Mouse (Mus musculus) liver, embryonic 15.5 days (tissue): ENCODE data around the gene Mrgprg. TPM values are rescaled to one million over a fixed set of nuclear protein-coding genes. Genes with fewer than 3 reads are reported as not detected.
A peak's percentile ranks its signal among the peaks of the same experiment; 100 is the strongest.

Experiments
- ATAC-seq: fragments of 200-750 bp; cut with Nextera tagmentation; 2 replicates; pipeline ENCODE4 v1.8.0; 2017; ENCODE audit warnings: moderate number of reproducible peaks, mild to moderate bottlenecking, moderate library complexity; ENCODE audit not compliant: insufficient read depth
- H3K27ac ChIP-seq: fragments of 300-500 bp; sonication (generic); replicated peaks from 2 replicates; pipeline ENCODE4 v1.5.1; 2015; ENCODE audit warnings: mild to moderate bottlenecking, inconsistent platforms
- H3K27me3 ChIP-seq: fragments of 300-500 bp; sonication (generic); 2 replicates; pipeline ENCODE4 v1.6.1; 2015; ENCODE audit warnings: mild to moderate bottlenecking, inconsistent platforms
- H3K36me3 ChIP-seq: fragments of 300-500 bp; sonication (generic); replicated peaks from 2 replicates; pipeline ENCODE4 v1.6.1; 2015; ENCODE audit warnings: moderate library complexity, mild to moderate bottlenecking, inconsistent platforms
- H3K4me1 ChIP-seq: fragments of 300-500 bp; sonication (generic); replicated peaks from 2 replicates; pipeline ENCODE4 v1.6.1; 2015; ENCODE audit warnings: inconsistent platforms
- H3K4me2 ChIP-seq: fragments of 300-500 bp; sonication (generic); 2 replicates; pipeline ENCODE4 v1.6.1; 2015; ENCODE audit warnings: moderate library complexity, mild to moderate bottlenecking, inconsistent platforms
- H3K4me3 ChIP-seq: fragments of 300-500 bp; sonication (generic); replicated peaks from 2 replicates; pipeline ENCODE4 v1.5.1; 2015; ENCODE audit warnings: mild to moderate bottlenecking, inconsistent platforms
- H3K9ac ChIP-seq: fragments of 300-500 bp; sonication (generic); 2 replicates; pipeline ENCODE4 v1.6.1; 2015; ENCODE audit warnings: moderate library complexity, mild to moderate bottlenecking, inconsistent platforms
- H3K9me3 ChIP-seq: fragments of 300-500 bp; sonication (generic); replicated peaks from 2 replicates; pipeline ENCODE4 v1.6.1; 2016; ENCODE audit warnings: inconsistent platforms
- WGBS: fragments of 180-500 bp; shearing (Covaris S2); methylation state at CpG from one replicate; pipeline ENCODE4 v1.1.7; 2015; ENCODE audit warnings: mixed read lengths; ENCODE audit not compliant: insufficient replicate concordance; 5-methylcytosine and 5-hydroxymethylcytosine counted together
- polyA plus RNA-seq: library from polyadenylated mRNA; unstranded; fragments of >200 nt; fragmentation: Nextera tagmentation; extraction: Ambion mirVana; gene quantifications from 2 replicates; pipeline ENCODE4 v1.2.1, GENCODE M21; 2015

The Mrgprg gene
- polyA plus RNA-seq = not detected in 2 replicates

DNA sequence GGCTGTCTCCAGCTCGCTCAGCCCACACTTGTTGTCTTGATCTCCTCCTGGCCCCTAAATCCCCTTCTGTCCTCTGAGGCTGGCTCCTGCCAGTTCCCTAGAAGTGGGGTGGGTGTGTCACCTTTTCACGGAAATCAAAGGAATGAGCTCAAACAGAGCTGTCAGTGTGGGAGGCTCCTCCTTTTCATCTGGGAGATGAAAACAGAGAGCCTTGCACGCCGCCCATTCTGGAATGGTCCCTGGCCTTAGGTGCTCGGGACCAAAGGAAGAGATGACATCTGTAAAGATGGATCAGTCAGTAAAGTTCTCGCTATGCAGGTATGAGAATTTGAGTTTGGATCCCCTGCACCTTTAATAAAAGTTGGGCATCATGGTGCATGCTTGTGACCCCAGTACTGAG lies at the start of gene Mrgprg:
Gene Mrgprg (minus strand): TSS at position 101 of the 400 bp plus-strand sequence.
- ATAC-seq = no peak
- H3K36me3 ChIP-seq = no peaks in the 10 kb centered on the region
- no peaks in the 10 kb centered on the region for H3K9me3 ChIP-seq
- H3K27ac ChIP-seq = no peak within 1 kb of the TSS
- H3K4me2 ChIP-seq = no peak within 1 kb of the TSS
- 0 out of 2 replicates have a peak, but pooled peaks cover 4% of the 10 kb centered on the region for H3K4me1 ChIP-seq
- H3K27me3 ChIP-seq = peaks cover 25% of the 10 kb centered on the region
- no peak within 1 kb of the TSS for H3K4me3 ChIP-seq
- 34% methylated on average over 6 of the region's 6 CpGs for WGBS
- H3K9ac ChIP-seq = no peak within 1 kb of the TSS

DNA sequence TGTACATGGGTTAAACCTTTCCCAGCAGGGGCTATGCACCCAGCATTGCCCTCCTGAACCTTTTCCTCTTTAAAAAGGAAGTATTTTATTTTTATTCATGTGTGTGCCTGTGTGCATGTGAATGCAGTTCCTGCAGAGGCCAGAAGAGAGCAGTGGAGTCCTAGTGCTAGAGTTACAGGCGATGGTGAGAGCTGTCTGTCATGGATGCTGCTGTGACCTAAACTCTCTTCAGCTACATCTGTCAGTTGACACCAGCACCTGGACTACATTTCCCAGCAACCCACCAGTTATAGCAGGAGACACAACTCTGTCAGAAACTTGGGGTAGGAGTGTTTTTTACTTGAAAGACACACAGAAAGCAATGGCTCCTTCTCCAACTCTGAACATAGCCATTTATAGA lies 42.1 kb upstream of the Mrgprg start:
- no peak overlapping the region for H3K27ac ChIP-seq
- H3K4me1 ChIP-seq = 0 out of 2 replicates have a peak, but pooled peaks cover 4% of the 10 kb centered on the region
- H3K9me3 ChIP-seq = no peaks in the 10 kb centered on the region
- 49% methylated on average over 1 of the region's 1 CpGs for WGBS
- no peaks in the 10 kb centered on the region for H3K27me3 ChIP-seq
- H3K4me2 ChIP-seq = no peak overlapping the region
- H3K36me3 ChIP-seq = peaks cover 69% of the 10 kb centered on the region
- H3K9ac ChIP-seq = no peak overlapping the region
- ATAC-seq = no peak
- no peak overlapping the region for H3K4me3 ChIP-seq

DNA sequence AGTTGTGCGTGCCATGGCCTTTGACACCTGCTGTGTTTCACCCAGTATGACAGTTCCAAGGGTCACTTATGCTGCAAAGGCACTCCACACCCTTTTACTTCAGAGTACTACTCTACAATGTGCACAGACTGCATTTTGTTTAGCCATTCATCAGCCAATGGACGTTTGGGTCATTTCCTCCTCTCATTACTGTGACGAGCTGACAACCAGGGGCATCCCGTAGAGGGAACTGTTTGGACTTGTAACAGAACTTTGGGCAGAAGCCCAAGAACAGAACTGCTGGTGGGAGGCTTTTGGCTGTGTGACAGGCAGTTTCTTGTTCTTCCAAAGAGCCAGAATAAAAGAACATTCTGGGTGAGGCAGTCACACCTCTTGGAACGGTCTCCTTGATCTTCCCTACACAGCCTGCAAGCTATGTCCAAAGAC lies 38.4 kb upstream of the Mrgprg start:
- H3K4me1 ChIP-seq = 0 out of 2 replicates have a peak, but pooled peaks cover 4% of the 10 kb centered on the region
- H3K27ac ChIP-seq = no peak overlapping the region
- no peak overlapping the region for H3K4me3 ChIP-seq
- H3K4me2 ChIP-seq = no peak overlapping the region
- no peaks in the 10 kb centered on the region for H3K9me3 ChIP-seq
- no peak overlapping the region for H3K9ac ChIP-seq
- H3K27me3 ChIP-seq = no peaks in the 10 kb centered on the region
- 59% methylated on average over 5 of the region's 5 CpGs for WGBS
- peaks cover 60% of the 10 kb centered on the region for H3K36me3 ChIP-seq
- ATAC-seq = no peak

DNA sequence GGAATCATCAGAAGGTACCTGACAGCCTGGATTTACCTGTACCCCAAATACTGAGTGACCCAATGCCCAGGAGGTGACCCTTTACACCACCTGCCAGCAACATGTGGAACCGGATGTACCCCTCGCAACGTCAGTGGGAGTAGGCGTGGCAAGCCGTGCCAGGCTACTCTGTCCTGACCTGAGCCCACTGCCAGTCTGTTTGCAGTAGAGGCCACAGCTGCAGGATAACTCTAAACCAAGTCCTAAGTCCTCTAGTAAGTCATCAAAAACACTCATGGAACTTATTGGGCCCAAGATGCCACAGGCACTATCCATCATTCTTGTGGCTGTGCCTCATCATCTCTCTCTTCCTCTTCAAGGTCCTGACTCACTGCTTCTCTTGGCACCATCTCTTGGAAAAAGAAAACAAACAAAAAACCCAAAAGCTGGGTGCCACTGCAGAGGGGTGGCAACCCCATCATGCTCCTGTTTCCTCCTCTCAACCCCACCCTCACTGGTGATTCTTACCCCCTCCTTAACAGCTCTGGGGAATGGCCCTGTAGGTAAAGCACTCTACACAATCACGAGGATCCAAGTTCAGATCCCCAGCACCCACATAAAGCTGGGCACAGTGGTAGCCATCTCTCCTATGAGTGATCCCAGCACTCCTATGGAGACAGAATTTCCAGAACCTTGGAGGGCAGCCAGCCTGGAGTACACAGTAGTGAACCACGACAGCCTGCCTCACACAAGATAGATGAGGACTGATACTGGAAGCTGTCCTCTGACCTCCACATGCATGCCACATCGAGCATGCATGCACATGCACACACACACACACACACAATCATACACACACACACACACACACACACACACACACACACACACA lies 34.6 kb upstream of the Mrgprg start:
- 72% methylated on average over 8 of the region's 8 CpGs for WGBS
- H3K4me1 ChIP-seq = 0 out of 2 replicates have a peak, but pooled peaks cover 4% of the 10 kb centered on the region
- H3K27me3 ChIP-seq = no peaks in the 10 kb centered on the region
- no peak for ATAC-seq
- no peaks in the 10 kb centered on the region for H3K9me3 ChIP-seq
- H3K9ac ChIP-seq = no peak overlapping the region
- H3K36me3 ChIP-seq = peaks cover 69% of the 10 kb centered on the region
- H3K27ac ChIP-seq = no peak overlapping the region
- no peak overlapping the region for H3K4me2 ChIP-seq
- no peak overlapping the region for H3K4me3 ChIP-seq

DNA sequence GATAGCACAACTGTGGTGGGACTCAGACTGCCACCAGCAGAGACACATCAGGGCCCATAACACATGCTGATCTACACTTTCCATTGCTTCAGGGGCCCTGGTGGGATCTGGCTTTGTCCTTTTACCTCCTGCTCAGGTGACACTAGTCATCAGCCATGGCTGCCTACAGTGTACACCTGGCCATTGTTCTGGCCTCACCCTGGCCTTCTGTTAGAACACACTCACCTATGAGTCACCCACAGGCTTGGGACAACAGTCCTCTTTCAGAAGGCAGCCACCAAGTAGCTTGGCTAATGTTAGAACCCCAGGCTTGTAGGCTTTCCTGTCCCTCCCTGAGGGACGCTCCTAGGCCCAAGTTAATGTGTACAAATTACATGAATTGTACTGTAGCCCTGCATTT lies 34.0 kb upstream of the Mrgprg start:
- Histone ChIP-seq H3K4me1 (0 out of 2 replicates have a peak, but pooled peaks cover 4% of the 10 kb centered on the region), H3K9ac (no peak overlapping the region), H3K36me3 (peaks cover 70% of the 10 kb centered on the region), H3K27ac (no peak overlapping the region), H3K4me3 (no peak overlapping the region), H3K4me2 (no peak overlapping the region), H3K9me3 (no peaks in the 10 kb centered on the region), H3K27me3 (no peaks in the 10 kb centered on the region)
- no peak for ATAC-seq
- WGBS = 90% methylated on average over 1 of the region's 1 CpGs

DNA sequence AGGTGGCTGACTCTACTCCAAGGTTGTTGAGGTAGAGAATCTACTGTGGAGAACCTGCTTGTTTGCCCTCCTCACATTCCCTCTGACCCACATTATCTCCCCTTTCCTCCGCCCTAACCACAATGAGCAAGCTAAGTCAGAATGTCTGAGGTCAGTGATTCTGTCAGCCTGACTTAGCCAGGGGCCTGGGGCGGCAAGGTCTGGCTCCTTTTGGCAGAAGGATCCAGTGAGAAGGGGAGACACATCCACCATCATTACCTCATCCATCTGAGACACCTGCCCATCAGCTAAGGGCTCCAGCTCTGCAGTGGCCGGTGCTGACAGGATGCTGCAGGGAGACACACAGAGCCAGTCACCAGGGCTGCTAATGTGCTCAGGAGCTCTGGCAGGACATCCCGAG lies 32.0 kb upstream of the Mrgprg start:
- H3K36me3 ChIP-seq = peaks cover 62% of the 10 kb centered on the region
- no peaks in the 10 kb centered on the region for H3K4me1 ChIP-seq
- no peak overlapping the region for H3K9ac ChIP-seq
- no peak for ATAC-seq
- H3K27me3 ChIP-seq = no peaks in the 10 kb centered on the region
- 45% methylated on average over 4 of the region's 4 CpGs for WGBS
- no peak overlapping the region for H3K4me3 ChIP-seq
- no peaks in the 10 kb centered on the region for H3K9me3 ChIP-seq
- H3K4me2 ChIP-seq = no peak overlapping the region
- H3K27ac ChIP-seq = no peak overlapping the region

DNA sequence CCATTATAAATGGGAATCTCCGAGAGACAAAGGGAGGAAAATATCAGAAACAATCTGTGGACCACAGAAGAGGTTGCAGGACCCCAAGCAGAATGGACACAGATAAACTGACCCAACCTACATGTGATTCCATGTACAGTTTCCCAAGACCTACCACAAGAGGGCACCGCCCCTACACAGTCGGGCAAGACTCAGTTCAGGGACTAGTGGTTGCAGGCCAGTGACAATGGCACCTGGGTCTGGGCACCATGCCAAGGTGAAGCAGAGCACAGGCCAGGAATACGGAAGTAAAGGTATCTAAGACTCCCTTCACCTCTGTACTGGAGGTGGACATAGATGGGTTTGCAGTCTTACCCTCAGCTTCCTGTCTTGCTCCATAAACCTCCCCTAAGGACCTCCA lies 26.3 kb upstream of the Mrgprg start:
- 0 out of 2 replicates have a peak, but pooled peaks cover 11% of the 10 kb centered on the region for H3K4me1 ChIP-seq
- no peak for ATAC-seq
- 46% methylated on average over 4 of the region's 4 CpGs for WGBS
- H3K4me2 ChIP-seq = no peak overlapping the region
- H3K27ac ChIP-seq = no peak overlapping the region
- H3K27me3 ChIP-seq = no peaks in the 10 kb centered on the region
- H3K36me3 ChIP-seq = peaks cover 25% of the 10 kb centered on the region
- no peak overlapping the region for H3K4me3 ChIP-seq
- H3K9ac ChIP-seq = no peak overlapping the region
- no peaks in the 10 kb centered on the region for H3K9me3 ChIP-seq

DNA sequence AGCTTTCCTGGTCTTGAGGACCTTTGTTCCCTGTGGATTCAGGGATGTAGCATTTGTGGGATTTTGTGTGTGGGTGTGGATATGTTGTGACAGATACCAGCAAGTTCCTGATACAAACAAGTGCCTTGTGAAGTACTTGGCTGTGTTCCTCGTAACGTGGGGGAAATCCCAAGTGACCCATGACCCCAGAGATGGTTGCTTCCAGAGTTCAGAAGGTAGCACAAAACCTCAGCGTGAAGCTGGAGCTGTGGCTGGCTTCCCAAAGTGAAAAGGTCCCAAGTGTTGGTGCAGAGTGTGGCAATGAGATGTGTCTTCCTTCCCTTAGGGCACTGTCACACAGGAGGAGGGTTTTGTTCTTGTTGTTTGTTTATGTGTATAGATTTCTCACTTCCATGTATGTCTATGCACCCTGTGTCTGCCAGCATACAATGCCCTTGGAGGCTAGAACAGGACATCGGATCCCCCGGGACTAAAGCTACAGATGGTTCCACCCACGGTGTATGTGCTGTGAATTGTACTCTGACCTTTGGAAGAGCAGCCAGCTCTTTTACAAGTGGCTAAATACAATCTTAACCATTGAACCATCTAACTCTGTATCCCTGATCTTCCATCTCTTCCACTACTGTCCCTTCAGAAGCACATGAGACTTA lies 25.7 kb upstream of the Mrgprg start:
- H3K27ac ChIP-seq = 0 out of 2 replicates have a peak overlapping the region, but pooled peaks have one; percentile 20
- no peaks in the 10 kb centered on the region for H3K27me3 ChIP-seq
- H3K4me1 ChIP-seq = 0 out of 2 replicates have a peak, but pooled peaks cover 11% of the 10 kb centered on the region
- 49% methylated on average over 6 of the region's 6 CpGs for WGBS
- no peak overlapping the region for H3K4me2 ChIP-seq
- H3K36me3 ChIP-seq = peaks cover 19% of the 10 kb centered on the region
- H3K9ac ChIP-seq = no peak overlapping the region
- H3K9me3 ChIP-seq = no peaks in the 10 kb centered on the region
- H3K4me3 ChIP-seq = no peak overlapping the region
- peak; percentile 63 for ATAC-seq

DNA sequence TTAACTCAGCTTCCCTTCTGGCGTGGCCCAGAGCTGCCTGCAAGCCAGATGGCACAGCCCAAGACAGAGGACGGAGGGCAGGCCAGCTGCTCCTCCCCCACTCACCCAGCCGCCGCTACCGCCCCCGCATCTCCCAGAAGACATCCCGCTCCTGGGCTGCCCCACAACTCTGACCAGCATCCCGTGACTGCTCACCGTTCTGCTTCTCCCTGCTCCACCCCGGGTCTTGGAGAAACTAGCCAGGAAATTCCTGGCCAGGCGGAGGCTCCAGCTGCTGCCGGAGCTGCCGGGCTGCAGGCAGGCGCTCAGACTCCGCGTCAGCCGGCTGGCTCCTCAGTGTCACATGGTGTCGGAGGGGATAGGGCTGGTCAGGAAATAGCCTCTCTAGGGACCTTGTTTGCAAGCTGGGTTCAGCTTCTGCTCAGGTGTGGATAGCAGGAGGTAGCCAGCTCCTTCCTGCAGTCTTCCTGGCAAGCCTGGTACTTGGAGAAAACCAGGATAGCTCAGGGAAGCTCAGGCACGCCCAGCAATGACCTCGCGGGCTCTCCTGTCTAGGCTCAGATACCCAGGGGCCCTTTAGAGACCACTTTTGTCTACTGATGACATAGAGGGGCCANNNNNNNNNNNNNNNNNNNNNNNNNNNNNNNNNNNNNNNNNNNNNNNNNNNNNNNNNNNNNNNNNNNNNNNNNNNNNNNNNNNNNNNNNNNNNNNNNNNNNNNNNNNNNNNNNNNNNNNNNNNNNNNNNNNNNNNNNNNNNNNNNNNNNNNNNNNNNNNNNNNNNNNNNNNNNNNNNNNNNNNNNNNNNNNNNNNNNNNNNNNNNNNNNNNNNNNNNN lies 17.4 kb upstream of the Mrgprg start, which contains the start of gene Mrgpre:
Gene Mrgpre (minus strand): TSS at position 505 of the 834 bp plus-strand sequence.
- H3K27ac ChIP-seq = no peak within 1 kb of the TSS
- H3K4me3 ChIP-seq = peak within 1 kb of the TSS; percentile 42

DNA sequence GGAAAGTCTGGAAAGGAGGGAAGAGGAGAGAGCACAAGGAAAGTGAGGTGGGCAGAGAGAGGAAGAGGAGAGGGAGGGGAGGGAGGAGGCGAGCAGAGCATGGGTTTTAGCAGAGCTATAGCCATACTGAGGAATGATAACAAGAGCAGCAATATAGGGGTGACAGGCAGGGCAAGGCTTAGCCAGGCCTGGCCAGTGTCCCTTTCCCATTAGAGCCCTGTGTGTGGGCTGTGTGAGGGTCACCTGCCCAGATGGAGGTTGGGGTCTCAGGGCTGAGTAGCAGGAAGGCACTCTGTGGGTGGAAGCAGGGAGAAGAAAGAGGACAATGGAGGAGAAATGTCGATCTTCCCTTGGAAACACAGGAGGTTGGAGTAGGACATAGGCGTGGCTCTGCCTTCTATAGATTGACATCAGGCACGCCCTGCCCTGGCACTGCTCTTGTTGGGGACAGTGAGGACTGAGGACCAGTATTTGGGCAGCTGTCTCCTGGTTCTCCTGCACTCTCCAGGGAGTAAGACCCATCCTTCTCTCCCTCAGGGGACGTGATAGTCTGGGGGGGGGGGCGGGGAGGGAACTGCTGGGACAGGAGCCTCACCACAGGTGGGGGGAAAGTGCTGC lies 16.7 kb upstream of the Mrgprg start:
- ATAC-seq = peak; percentile 30
- peaks cover 16% of the 10 kb centered on the region for H3K4me1 ChIP-seq
- H3K36me3 ChIP-seq = no peaks in the 10 kb centered on the region
- WGBS = 13% methylated on average over 6 of the region's 6 CpGs
- peak overlapping the region; percentile 59 for H3K4me2 ChIP-seq
- H3K4me3 ChIP-seq = peak overlapping the region; percentile 42
- no peak overlapping the region for H3K9ac ChIP-seq
- peaks cover 8% of the 10 kb centered on the region; the same call in 1 of the 2 replicates for H3K27me3 ChIP-seq
- no peaks in the 10 kb centered on the region for H3K9me3 ChIP-seq
- H3K27ac ChIP-seq = no peak overlapping the region

More for the DNA sequence above, 17.4 kb upstream of the Mrgprg start, which contains the start of gene Mrgpre:
- Histone ChIP-seq H3K27me3 (peaks cover 8% of the 10 kb centered on the region; the same call in 1 of the 2 replicates), H3K4me1 (peaks cover 16% of the 10 kb centered on the region), H3K4me2 (peak within 1 kb of the TSS; percentile 59), H3K9me3 (no peaks in the 10 kb centered on the region), H3K36me3 (no peaks in the 10 kb centered on the region), H3K9ac (no peak within 1 kb of the TSS)
- WGBS = 9% methylated on average over 21 of the region's 21 CpGs
- ATAC-seq = peak; percentile 55
